Mouse (Mus musculus) myocyte (in vitro differentiated cells): ENCODE data around the gene Ankrd35. TPM values are rescaled to one million over a fixed set of nuclear protein-coding genes. Genes with fewer than 3 reads are reported as not detected.

Experiments
- H3K27me3 ChIP-seq: one replicate; pipeline ENCODE4 v1.6.1; 2011; ENCODE audit not compliant: control insufficient read depth, insufficient read depth, insufficient read length
- H3K36me3 ChIP-seq: one replicate; pipeline ENCODE4 v1.6.1; 2011; ENCODE audit not compliant: control insufficient read depth, insufficient read depth
- H3K4me2 ChIP-seq: one replicate; pipeline ENCODE4 v1.6.1; 2011; ENCODE audit warnings: low read depth, control low read depth
- H3K4me3 ChIP-seq: one replicate; pipeline ENCODE4 v1.5.1; 2011; ENCODE audit warnings: mild to moderate bottlenecking, control low read depth, moderate library complexity
- H3K79me2 ChIP-seq: one replicate; pipeline ENCODE4 v1.6.1; 2011; ENCODE audit not compliant: control insufficient read depth, insufficient read depth
- H3ac ChIP-seq: one replicate; pipeline ENCODE4 v1.6.1; 2011; ENCODE audit not compliant: control insufficient read depth, insufficient read length
- CEBPB ChIP-seq: IDR thresholded peaks from 2 replicates; pipeline ENCODE4 v1.6.1; 2011; ENCODE audit warnings: mild to moderate bottlenecking, moderate library complexity; ENCODE audit not compliant: poor library complexity, insufficient read depth, severe bottlenecking
- E2F4 ChIP-seq: IDR thresholded peaks from one replicate; pipeline ENCODE4 v1.6.1; 2011; ENCODE audit warnings: mild to moderate bottlenecking, control low read depth, moderate library complexity; ENCODE audit not compliant: insufficient read depth
- MAX ChIP-seq: IDR thresholded peaks from one replicate; pipeline ENCODE4 v1.6.1; 2011; ENCODE audit warnings: low read depth, mild to moderate bottlenecking, control low read depth
- MYOD1 ChIP-seq, 3 experiments: IDR thresholded peaks; one replicate each; pipeline ENCODE4 v1.6.1; 2011; ENCODE audit warnings: control low read depth in 2 of 3, low read depth in 2 of 3, mild to moderate bottlenecking in 2 of 3, moderate library complexity in 1 of 3; ENCODE audit not compliant: insufficient read length in 2 of 3, control insufficient read depth in 1 of 3
- MYOG ChIP-seq, 3 experiments: IDR thresholded peaks; one replicate each; pipeline ENCODE4 v1.6.1; 2011; ENCODE audit warnings: control low read depth in 2 of 3, low read depth in 2 of 3, mild to moderate bottlenecking in 2 of 3; ENCODE audit not compliant: insufficient read length in 2 of 3, control insufficient read depth in 1 of 3, insufficient read depth in 1 of 3
- POLR2A ChIP-seq: IDR thresholded peaks from one replicate; pipeline ENCODE4 v1.6.1; 2011; ENCODE audit warnings: low read depth, mild to moderate bottlenecking, control low read depth, moderate library complexity; ENCODE audit not compliant: insufficient read length
- POLR2AphosphoS2 ChIP-seq: IDR thresholded peaks from one replicate; pipeline ENCODE4 v1.6.1; 2011; ENCODE audit warnings: low read depth, control low read depth; ENCODE audit not compliant: insufficient read length
- REST ChIP-seq: IDR thresholded peaks from one replicate; pipeline ENCODE4 v1.6.1; 2011; ENCODE audit warnings: mild to moderate bottlenecking, control low read depth, moderate library complexity; ENCODE audit not compliant: insufficient read depth, insufficient read length
- SRF ChIP-seq: IDR thresholded peaks from one replicate; pipeline ENCODE4 v1.6.1; 2011; ENCODE audit warnings: low read depth; ENCODE audit not compliant: control insufficient read depth, insufficient read length
- TCF12 ChIP-seq: IDR thresholded peaks from one replicate; pipeline ENCODE4 v1.6.1; 2011; ENCODE audit warnings: mild to moderate bottlenecking, control low read depth; ENCODE audit not compliant: poor library complexity, insufficient read depth, severe bottlenecking
- TCF3 ChIP-seq: IDR thresholded peaks from one replicate; pipeline ENCODE4 v1.6.1; 2011; ENCODE audit warnings: low read depth, control low read depth; ENCODE audit not compliant: insufficient read length
- USF1 ChIP-seq: IDR thresholded peaks from one replicate; pipeline ENCODE4 v1.6.1; 2011; ENCODE audit warnings: low read depth, mild to moderate bottlenecking, control low read depth, moderate library complexity
- polyA plus RNA-seq: library from polyadenylated mRNA; unstranded; fragments of >200 nt; fragmentation: generic; extraction: Trizol; gene quantifications from one replicate; pipeline ENCODE4 v1.2.1, GENCODE M21; 2012; ENCODE audit warnings: missing spikeins

The Ankrd35 gene
- polyA plus RNA-seq, 1 experiment = 0.37 TPM

- H3K79me2 ChIP-seq = no peaks in the 10 kb centered on the region
- no peak overlapping the region for H3ac ChIP-seq
- H3K27me3 ChIP-seq = no peaks in the 10 kb centered on the region
- no peaks in the 10 kb centered on the region for H3K36me3 ChIP-seq
- no peak for TF ChIP-seq CEBPB
- no peak for TF ChIP-seq TCF3
- TF ChIP-seq POLR2A = no peak
- no peak for TF ChIP-seq MAX
- TF ChIP-seq USF1 = no peak
- no peak for TF ChIP-seq POLR2AphosphoS2
- no peak for TF ChIP-seq REST
- no peak for TF ChIP-seq E2F4
- TF ChIP-seq TCF12 = no peak
- no peak for TF ChIP-seq MYOD1 (IDR thresholded peaks at IDR 0.05; ENCODE audit: control insufficient read depth in 1 of 3, insufficient read length in 2 of 3, low read depth in 2 of 3)
- TF ChIP-seq MYOG (IDR thresholded peaks at IDR 0.05; ENCODE audit: control insufficient read depth in 1 of 3, insufficient read depth in 1 of 3, insufficient read length in 2 of 3, low read depth in 2 of 3) = no peak
- TF ChIP-seq SRF = no peak
- no peak overlapping the region for H3K4me3 ChIP-seq
- no peak overlapping the region for H3K4me2 ChIP-seq
Observed at GRCm38 (mm10) chr3:96666916-96667315, 3.0 kb upstream of the Ankrd35 start.

- H3K4me3 ChIP-seq = no peak overlapping the region
- no peak overlapping the region for H3ac ChIP-seq
- H3K27me3 ChIP-seq = no peaks in the 10 kb centered on the region
- TF ChIP-seq MYOD1 (IDR thresholded peaks at IDR 0.05; ENCODE audit: control insufficient read depth in 1 of 3, insufficient read length in 2 of 3, low read depth in 2 of 3) (no peak), E2F4 (no peak), REST (no peak), POLR2A (no peak), POLR2AphosphoS2 (no peak), MAX (no peak), CEBPB (no peak), MYOG (IDR thresholded peaks at IDR 0.05; ENCODE audit: control insufficient read depth in 1 of 3, insufficient read depth in 1 of 3, insufficient read length in 2 of 3, low read depth in 2 of 3) (no peak), SRF (no peak), TCF3 (no peak), USF1 (no peak), TCF12 (no peak)
- no peaks in the 10 kb centered on the region for H3K36me3 ChIP-seq
- H3K79me2 ChIP-seq = no peaks in the 10 kb centered on the region
- no peak overlapping the region for H3K4me2 ChIP-seq
Observed at GRCm38 (mm10) chr3:96667316-96667715, 2.6 kb upstream of the Ankrd35 start.

GRCm38 (mm10) chr3:96668424-96669067 lies 1.4 kb upstream of the Ankrd35 start:
- H3K4me2 ChIP-seq = no peak overlapping the region
- TF ChIP-seq TCF12 (no peak), CEBPB (no peak)
- H3K36me3 ChIP-seq = no peaks in the 10 kb centered on the region
- H3K79me2 ChIP-seq = no peaks in the 10 kb centered on the region
- H3K4me3 ChIP-seq = no peak overlapping the region
- no peak overlapping the region for H3ac ChIP-seq
- H3K27me3 ChIP-seq = no peaks in the 10 kb centered on the region

- no peak for TF ChIP-seq USF1
- no peak for TF ChIP-seq POLR2A
- TF ChIP-seq CEBPB = no peak
- TF ChIP-seq E2F4 = no peak
- TF ChIP-seq MYOD1 (IDR thresholded peaks at IDR 0.05; ENCODE audit: control insufficient read depth in 1 of 3, insufficient read length in 2 of 3, low read depth in 2 of 3) = no peak
- TF ChIP-seq TCF12 = no peak
- TF ChIP-seq POLR2AphosphoS2 = no peak
- TF ChIP-seq TCF3 = no peak
- TF ChIP-seq MAX = no peak
- TF ChIP-seq SRF = no peak
- TF ChIP-seq MYOG (IDR thresholded peaks at IDR 0.05; ENCODE audit: control insufficient read depth in 1 of 3, insufficient read depth in 1 of 3, insufficient read length in 2 of 3, low read depth in 2 of 3) = no peak
- TF ChIP-seq REST = no peak
- Histone ChIP-seq H3K36me3 (no peaks in the 10 kb centered on the region), H3K4me3 (no peak overlapping the region), H3K4me2 (no peak overlapping the region), H3K79me2 (no peaks in the 10 kb centered on the region), H3K27me3 (no peaks in the 10 kb centered on the region), H3ac (no peak overlapping the region)
Observed at GRCm38 (mm10) chr3:96671519-96671918, 1.6 kb downstream of the Ankrd35 start.

GRCm38 (mm10) chr3:96673514-96673913 lies 3.6 kb downstream of the Ankrd35 start:
- no peak overlapping the region for H3K4me3 ChIP-seq
- TF ChIP-seq USF1 = no peak
- no peak for TF ChIP-seq POLR2AphosphoS2
- TF ChIP-seq CEBPB = no peak
- no peak for TF ChIP-seq MYOG (IDR thresholded peaks at IDR 0.05; ENCODE audit: control insufficient read depth in 1 of 3, insufficient read depth in 1 of 3, insufficient read length in 2 of 3, low read depth in 2 of 3)
- no peak for TF ChIP-seq TCF3
- TF ChIP-seq SRF = no peak
- TF ChIP-seq E2F4 = no peak
- no peaks in the 10 kb centered on the region for H3K79me2 ChIP-seq
- no peak overlapping the region for H3K4me2 ChIP-seq
- no peaks in the 10 kb centered on the region for H3K27me3 ChIP-seq
- H3ac ChIP-seq = no peak overlapping the region
- no peaks in the 10 kb centered on the region for H3K36me3 ChIP-seq
